Mouse (Mus musculus): ENCODE results near the gene Sh3kbp1. TPM values are rescaled to one million over a fixed set of nuclear protein-coding genes. Genes with fewer than 3 reads are reported as not detected.

Gene Sh3kbp1
- total RNA-seq, 2 experiments from 2014 or later = 66.3 to 74.6 TPM

GRCm38 (mm10) chrX:159881576-159881975 lies 254.5 kb downstream of the Sh3kbp1 start:
- intact Hi-C loops (cut with DNase I) = no loop called here
- DNase-seq (ENCODE audit: extremely low spot score in 1 of 2, low spot score in 2 of 2) = no peak

- DNase-seq (ENCODE audit: extremely low spot score in 1 of 2, low spot score in 2 of 2) = no peak
- intact Hi-C loops (cut with DNase I) = no loop called here
Measured at GRCm38 (mm10) chrX:159896536-159896935, 269.5 kb downstream of the Sh3kbp1 start.

- no peak for DNase-seq (ENCODE audit: extremely low spot score in 1 of 2, low spot score in 2 of 2)
Measured at GRCm38 (mm10) chrX:159898110-159898509, 271.0 kb downstream of the Sh3kbp1 start.

GRCm38 (mm10) chrX:159899121-159899520 lies 272.0 kb downstream of the Sh3kbp1 start:
- intact Hi-C loops (cut with DNase I) = no loop called here
- DNase-seq (ENCODE audit: extremely low spot score in 1 of 2, low spot score in 2 of 2) = no peak

More at GRCm38 (mm10) chrX:159898110-159898509, 271.0 kb downstream of the Sh3kbp1 start:
- intact Hi-C loops (cut with DNase I) = no loop called here

GRCm38 (mm10) chrX:159903421-159903820 lies 276.3 kb downstream of the Sh3kbp1 start:
- intact Hi-C loops (cut with DNase I) = no loop called here

GRCm38 (mm10) chrX:159907703-159908102 lies 280.6 kb downstream of the Sh3kbp1 start:
- intact Hi-C loops (cut with DNase I) = no loop called here
- DNase-seq (ENCODE audit: extremely low spot score in 1 of 2, low spot score in 2 of 2) = no peak

More at GRCm38 (mm10) chrX:159903421-159903820, 276.3 kb downstream of the Sh3kbp1 start:
- DNase-seq (ENCODE audit: extremely low spot score in 1 of 2, low spot score in 2 of 2) = no peak

GRCm38 (mm10) chrX:159909446-159910277 lies 282.6 kb downstream of the Sh3kbp1 start:
- intact Hi-C loops (cut with DNase I) = loop anchor here (5.0 to 10.0 kb wide), 2 partner anchors 155 to 282 kb away; partner anchors contain the start of gene Sh3kbp1
- no peak for DNase-seq (ENCODE audit: extremely low spot score in 1 of 2, low spot score in 2 of 2)

GRCm38 (mm10) chrX:159910600-159910999 lies 283.5 kb downstream of the Sh3kbp1 start:
- no peak for DNase-seq (ENCODE audit: extremely low spot score in 1 of 2, low spot score in 2 of 2)
- intact Hi-C loops (cut with DNase I) = loop anchor here (5.0 to 10.0 kb wide), 2 partner anchors 156 to 283 kb away; partner anchors contain the start of gene Sh3kbp1

GRCm38 (mm10) chrX:159911613-159912012 lies 284.5 kb downstream of the Sh3kbp1 start:
- intact Hi-C loops (cut with DNase I) = loop anchor here (5.0 to 10.0 kb wide), 2 partner anchors 157 to 284 kb away; partner anchors contain the start of gene Sh3kbp1
- DNase-seq (ENCODE audit: extremely low spot score in 1 of 2, low spot score in 2 of 2) = no peak

- no peak for DNase-seq (ENCODE audit: extremely low spot score in 1 of 2, low spot score in 2 of 2)
- intact Hi-C loops (cut with DNase I) = loop anchor here (5.0 to 10.0 kb wide), 2 partner anchors 157 to 285 kb away; partner anchors contain the start of gene Sh3kbp1
Measured at GRCm38 (mm10) chrX:159912061-159912460, 285.0 kb downstream of the Sh3kbp1 start.

GRCm38 (mm10) chrX:159913489-159913888 lies 286.4 kb downstream of the Sh3kbp1 start:
- intact Hi-C loops (cut with DNase I) = loop anchor here (5.0 to 10.0 kb wide), 2 partner anchors 159 to 286 kb away; partner anchors contain the start of gene Sh3kbp1
- no peak for DNase-seq (ENCODE audit: extremely low spot score in 1 of 2, low spot score in 2 of 2)

- intact Hi-C loops (cut with DNase I) = loop anchor here (10.0 kb wide), 1 partner anchor 160 kb away; no protein-coding TSS in a partner anchor
- DNase-seq (ENCODE audit: extremely low spot score in 1 of 2, low spot score in 2 of 2) = no peak
Measured at GRCm38 (mm10) chrX:159915125-159915524, 288.1 kb downstream of the Sh3kbp1 start.

- intact Hi-C loops (cut with DNase I) = no loop called here
- no peak for DNase-seq (ENCODE audit: extremely low spot score in 1 of 2, low spot score in 2 of 2)
Measured at GRCm38 (mm10) chrX:159924759-159925158, 297.7 kb downstream of the Sh3kbp1 start.

GRCm38 (mm10) chrX:159928165-159928564 lies 301.1 kb downstream of the Sh3kbp1 start:
- no peak for DNase-seq (ENCODE audit: extremely low spot score in 1 of 2, low spot score in 2 of 2)
- intact Hi-C loops (cut with DNase I) = no loop called here

GRCm38 (mm10) chrX:159928834-159929233 lies 301.8 kb downstream of the Sh3kbp1 start:
- DNase-seq (ENCODE audit: extremely low spot score in 1 of 2, low spot score in 2 of 2) = no peak
- intact Hi-C loops (cut with DNase I) = no loop called here

GRCm38 (mm10) chrX:159932027-159932426 lies 305.0 kb downstream of the Sh3kbp1 start:
- peak in 1 of 2 experiments; percentile 6 for DNase-seq (ENCODE audit: extremely low spot score in 1 of 2, low spot score in 2 of 2)
- intact Hi-C loops (cut with DNase I) = no loop called here

GRCm38 (mm10) chrX:159942569-159942968 lies 315.5 kb downstream of the Sh3kbp1 start:
- intact Hi-C loops (cut with DNase I) = no loop called here
- DNase-seq (ENCODE audit: extremely low spot score in 1 of 2, low spot score in 2 of 2) = no peak

- no peak for DNase-seq (ENCODE audit: extremely low spot score in 1 of 2, low spot score in 2 of 2)
- intact Hi-C loops (cut with DNase I) = no loop called here
Measured at GRCm38 (mm10) chrX:159943586-159943985, 316.5 kb downstream of the Sh3kbp1 start.

- DNase-seq (ENCODE audit: extremely low spot score in 1 of 2, low spot score in 2 of 2) = no peak
- intact Hi-C loops (cut with DNase I) = no loop called here
Measured at GRCm38 (mm10) chrX:159953546-159954429, 326.7 kb downstream of the Sh3kbp1 start.
